Mouse (Mus musculus) midbrain, embryonic 15.5 days (tissue): ENCODE data around the gene Prpsap1. TPM values are rescaled to one million over a fixed set of nuclear protein-coding genes. Genes with fewer than 3 reads are reported as not detected.
"Not testable (repeated sequence)": the region's sequence is repeated elsewhere in the genome, so short reads cannot be mapped to it uniquely, and the experiment has no call there.

Experiments
- ATAC-seq: fragments of 200-750 bp; cut with Nextera tagmentation; replicated peaks from 2 replicates; pipeline ENCODE4 v1.8.0; 2017; ENCODE audit warnings: moderate TSS enrichment
- H3K27ac ChIP-seq: fragments of 300-500 bp; sonication (generic); 2 replicates; pipeline ENCODE4 v1.5.1; 2015; ENCODE audit warnings: mild to moderate bottlenecking, inconsistent platforms
- H3K27me3 ChIP-seq: fragments of 300-500 bp; sonication (generic); replicated peaks from 2 replicates; pipeline ENCODE4 v1.6.1; 2015; ENCODE audit warnings: inconsistent platforms
- H3K36me3 ChIP-seq: fragments of 300-500 bp; sonication (generic); replicated peaks from 2 replicates; pipeline ENCODE4 v1.6.1; 2015; ENCODE audit warnings: inconsistent platforms
- H3K4me1 ChIP-seq: fragments of 300-500 bp; sonication (generic); 2 replicates; pipeline ENCODE4 v1.6.1; 2015; ENCODE audit warnings: inconsistent platforms
- H3K4me2 ChIP-seq: fragments of 300-500 bp; sonication (generic); 2 replicates; pipeline ENCODE4 v1.6.1; 2015; ENCODE audit warnings: inconsistent platforms, mild to moderate bottlenecking, moderate library complexity
- H3K4me3 ChIP-seq: fragments of 300-500 bp; sonication (generic); 2 replicates; pipeline ENCODE4 v1.5.1; 2015; ENCODE audit warnings: mild to moderate bottlenecking, inconsistent platforms
- H3K9ac ChIP-seq: fragments of 300-500 bp; sonication (generic); 2 replicates; pipeline ENCODE4 v1.6.1; 2015; ENCODE audit warnings: mild to moderate bottlenecking, inconsistent platforms
- H3K9me3 ChIP-seq: fragments of 300-500 bp; sonication (generic); 2 replicates; pipeline ENCODE4 v1.6.1; 2016; ENCODE audit warnings: inconsistent platforms
- WGBS: fragments of 180-500 bp; shearing (Covaris S2); methylation state at CpG from one replicate; pipeline ENCODE4 v1.1.7; 2015; ENCODE audit warnings: mixed read lengths; 5-methylcytosine and 5-hydroxymethylcytosine counted together
- polyA plus RNA-seq: library from polyadenylated mRNA; unstranded; fragments of >200 nt; fragmentation: Nextera tagmentation; extraction: Ambion mirVana; gene quantifications from 2 replicates; pipeline ENCODE4 v1.2.1, GENCODE M21; 2015

Gene Prpsap1
- polyA plus RNA-seq, 1 experiment from 2014 or later, result 199 TPM

DNA sequence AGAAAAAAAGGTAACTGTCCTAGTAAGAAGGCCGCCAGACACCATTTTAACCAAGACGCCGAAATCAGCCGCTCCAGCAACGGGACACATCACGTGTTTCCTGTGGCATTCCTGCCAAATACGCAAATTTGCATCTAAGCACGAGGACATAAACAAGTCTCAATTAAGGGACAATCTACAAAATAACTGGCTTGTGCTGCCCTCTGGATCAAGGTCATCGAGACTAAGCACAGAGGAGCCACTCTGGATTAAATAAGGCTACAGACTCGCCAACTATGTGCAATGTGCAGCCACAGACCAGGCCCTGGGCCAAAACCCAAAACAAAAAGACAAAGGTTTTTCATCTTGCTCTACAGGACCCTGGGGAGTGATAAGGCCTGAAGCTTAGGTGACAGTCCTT is 18.0 kb downstream of the Prpsap1 start:
- 88% methylated on average over 10 of the region's 10 CpGs for WGBS
- H3K27ac ChIP-seq, result no peak overlapping the region
- H3K9me3 ChIP-seq, result no peaks in the 10 kb centered on the region
- no peak overlapping the region for H3K4me3 ChIP-seq
- no peaks in the 10 kb centered on the region for H3K4me1 ChIP-seq
- no peak overlapping the region for H3K4me2 ChIP-seq
- H3K27me3 ChIP-seq, result no peaks in the 10 kb centered on the region
- ATAC-seq, result no peak
- no peak overlapping the region for H3K9ac ChIP-seq
- peaks cover 55% of the 10 kb centered on the region; the same call in 1 of the 2 replicates for H3K36me3 ChIP-seq

DNA sequence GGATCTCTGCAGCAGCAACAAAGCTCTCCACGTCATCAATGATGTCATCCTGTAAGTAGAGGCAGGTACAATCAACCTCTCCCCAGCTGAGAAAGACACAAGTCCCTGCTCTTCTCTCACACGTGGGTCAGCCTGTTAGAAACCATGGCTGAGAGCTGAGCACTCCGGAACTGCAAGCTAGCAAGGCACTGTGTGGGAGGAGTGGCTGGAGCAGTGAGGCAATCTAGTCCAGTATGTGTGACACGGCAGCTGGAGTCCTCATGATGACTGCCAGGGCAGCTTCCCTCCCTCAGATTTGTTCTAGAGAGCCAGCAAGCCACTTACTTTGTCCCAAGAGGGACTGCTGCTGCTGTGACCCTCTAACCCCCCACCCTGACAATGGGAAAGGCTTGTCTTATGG is 21.7 kb downstream of the Prpsap1 start:
- ATAC-seq, result no peak
- Histone ChIP-seq H3K27ac (no peak overlapping the region), H3K9ac (no peak overlapping the region), H3K36me3 (peaks cover 35% of the 10 kb centered on the region; the same call in 1 of the 2 replicates), H3K9me3 (no peaks in the 10 kb centered on the region), H3K4me3 (no peak overlapping the region), H3K4me2 (no peak overlapping the region), H3K27me3 (no peaks in the 10 kb centered on the region), H3K4me1 (no peaks in the 10 kb centered on the region)
- 88% methylated on average over 4 of the region's 4 CpGs for WGBS

DNA sequence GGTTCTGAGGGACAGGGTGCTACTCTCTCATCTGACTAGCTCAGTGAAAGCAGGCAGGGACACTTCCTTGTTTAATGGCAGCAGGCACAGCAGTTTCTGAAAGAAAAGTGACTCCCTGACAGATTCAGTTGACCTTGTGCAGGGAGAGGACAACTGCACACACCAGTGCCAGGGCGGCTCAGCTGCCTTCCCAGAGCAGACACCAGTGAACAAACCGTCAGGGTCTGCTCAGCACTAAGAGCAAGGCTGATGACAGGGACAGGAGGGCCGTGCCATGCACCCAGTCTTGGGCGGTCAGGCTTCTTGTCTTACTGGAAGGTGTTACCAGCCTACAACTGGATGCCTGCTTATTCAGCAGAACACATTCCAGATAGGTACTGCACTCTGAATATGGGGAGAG is 23.1 kb downstream of the Prpsap1 start:
- 91% methylated on average over 4 of the region's 4 CpGs for WGBS
- ATAC-seq, result no peak
- peaks cover 35% of the 10 kb centered on the region; the same call in 1 of the 2 replicates for H3K36me3 ChIP-seq

GRCm38 (mm10) chr11:116470249-116470648 is 23.8 kb downstream of the Prpsap1 start:
- Histone ChIP-seq H3K9me3 (no peaks in the 10 kb centered on the region), H3K36me3 (peaks cover 33% of the 10 kb centered on the region; the same call in 1 of the 2 replicates), H3K4me1 (no peaks in the 10 kb centered on the region), H3K27ac (no peak overlapping the region), H3K4me2 (no peak overlapping the region), H3K9ac (no peak overlapping the region), H3K27me3 (no peaks in the 10 kb centered on the region), H3K4me3 (no peak overlapping the region)
- WGBS, result 83% methylated on average over 3 of the region's 3 CpGs
- ATAC-seq, result no peak

More for the DNA sequence above, 23.1 kb downstream of the Prpsap1 start:
- Histone ChIP-seq H3K4me1 (no peaks in the 10 kb centered on the region), H3K9ac (no peak overlapping the region), H3K4me3 (no peak overlapping the region), H3K9me3 (no peaks in the 10 kb centered on the region), H3K27ac (no peak overlapping the region), H3K4me2 (no peak overlapping the region), H3K27me3 (no peaks in the 10 kb centered on the region)

- H3K36me3 ChIP-seq, result peaks cover 28% of the 10 kb centered on the region; the same call in 1 of the 2 replicates
- H3K4me3 ChIP-seq, H3K27ac ChIP-seq, H3K27me3 ChIP-seq, H3K9me3 ChIP-seq, H3K4me2 ChIP-seq, H3K4me1 ChIP-seq, H3K9ac ChIP-seq, ATAC-seq: not testable (repeated sequence)
- 68% methylated on average over 3 of the region's 3 CpGs for WGBS
These were observed 25.7 kb downstream of the Prpsap1 start for GRCm38 (mm10) chr11:116468338-116468737.

DNA sequence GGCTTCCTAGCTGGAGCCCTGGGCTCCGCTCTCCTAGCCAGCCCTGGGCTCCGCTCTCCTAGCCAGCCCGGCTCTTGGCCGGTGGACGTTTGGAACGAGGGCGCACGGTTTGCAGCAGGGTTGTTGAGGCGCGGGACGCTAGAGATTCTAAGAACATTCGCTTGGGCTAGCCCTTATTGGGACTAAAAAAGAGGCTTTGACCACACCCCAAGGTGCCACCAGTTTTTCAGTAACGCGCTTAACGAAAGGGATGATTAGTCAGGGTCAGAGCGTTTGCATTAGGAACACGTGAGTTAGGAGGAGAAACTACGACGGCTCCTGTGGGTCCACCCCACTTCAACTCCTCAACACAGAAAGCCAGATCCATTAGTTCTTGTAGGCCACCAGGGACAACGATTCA is 27.9 kb downstream of the Prpsap1 start, which contains the start of gene Qrich2:
Qrich2 (minus strand) TSS at position 101 of the 400 bp plus-strand sequence.
- H3K9me3 ChIP-seq, result no peaks in the 10 kb centered on the region
- no peak within 1 kb of the TSS for H3K4me2 ChIP-seq
- no peak within 1 kb of the TSS for H3K9ac ChIP-seq
- H3K4me3 ChIP-seq, result no peak within 1 kb of the TSS
- peaks cover 9% of the 10 kb centered on the region; the same call in 1 of the 2 replicates for H3K36me3 ChIP-seq
- 70% methylated on average over 20 of the region's 20 CpGs for WGBS
- H3K4me1 ChIP-seq, result no peaks in the 10 kb centered on the region
- H3K27me3 ChIP-seq, result no peaks in the 10 kb centered on the region
- H3K27ac ChIP-seq, result no peak within 1 kb of the TSS
- no peak for ATAC-seq

GRCm38 (mm10) chr11:116463833-116464232 is 30.2 kb downstream of the Prpsap1 start:
- H3K4me2 ChIP-seq, result no peak overlapping the region
- WGBS, result 19% methylated on average over 2 of the region's 2 CpGs
- H3K36me3 ChIP-seq, result no peaks in the 10 kb centered on the region
- H3K4me1 ChIP-seq, result no peaks in the 10 kb centered on the region
- no peaks in the 10 kb centered on the region for H3K27me3 ChIP-seq
- no peaks in the 10 kb centered on the region for H3K9me3 ChIP-seq
- no peak for ATAC-seq
- H3K4me3 ChIP-seq, result no peak overlapping the region
- no peak overlapping the region for H3K9ac ChIP-seq
- no peak overlapping the region for H3K27ac ChIP-seq

GRCm38 (mm10) chr11:116463338-116463737 is 30.7 kb downstream of the Prpsap1 start:
- ATAC-seq, result no peak

DNA sequence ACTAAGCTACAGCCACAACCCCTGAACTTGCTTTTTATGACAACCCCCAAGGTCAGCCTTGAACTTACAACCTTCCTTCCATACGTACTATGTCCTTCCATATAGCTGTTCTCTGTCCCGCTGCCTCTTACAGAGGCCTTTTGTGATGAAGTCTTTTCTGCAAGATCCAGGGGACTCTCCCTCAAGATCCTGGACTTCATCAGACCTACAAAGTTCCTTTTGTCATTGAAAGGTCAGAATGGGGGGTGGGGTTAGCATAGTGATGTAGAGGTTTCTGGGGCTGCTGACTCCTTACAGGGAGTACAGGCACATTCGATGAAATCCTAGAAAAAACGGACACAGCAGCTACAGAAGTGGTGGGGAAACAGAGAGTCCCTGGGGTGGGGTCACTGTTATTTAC is 34.2 kb downstream of the Prpsap1 start:
- whole genome bisulfite sequencing, result 64% methylated on average over 4 of the region's 4 CpGs

More at GRCm38 (mm10) chr11:116463338-116463737, 30.7 kb downstream of the Prpsap1 start:
- no peaks in the 10 kb centered on the region for H3K9me3 ChIP-seq
- H3K27me3 ChIP-seq, result no peaks in the 10 kb centered on the region
- H3K4me1 ChIP-seq, result no peaks in the 10 kb centered on the region
- WGBS, result 62% methylated on average over 5 of the region's 5 CpGs
- H3K4me2 ChIP-seq, result no peak overlapping the region
- H3K27ac ChIP-seq, result no peak overlapping the region
- no peak overlapping the region for H3K9ac ChIP-seq
- H3K4me3 ChIP-seq, result no peak overlapping the region
- no peaks in the 10 kb centered on the region for H3K36me3 ChIP-seq

DNA sequence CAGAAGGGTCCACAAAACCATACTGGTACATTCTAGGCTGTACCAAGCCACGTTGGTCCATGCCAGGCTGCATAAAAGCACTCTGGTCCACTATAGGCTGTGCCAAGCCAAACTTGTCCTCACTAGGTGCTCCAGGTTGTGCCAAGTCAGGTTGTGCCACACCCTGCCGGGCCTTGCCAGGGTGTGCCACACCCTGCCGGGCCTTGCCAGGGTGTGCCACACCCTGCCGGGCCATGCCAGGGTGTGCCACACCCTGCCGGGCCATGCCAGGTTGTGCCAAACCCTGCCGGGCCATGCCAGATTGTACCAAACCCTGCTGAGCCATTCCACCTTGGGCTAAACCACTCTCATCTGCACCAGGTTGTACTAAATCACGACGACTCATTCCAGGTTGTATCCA is 37.8 kb downstream of the Prpsap1 start:
- H3K27ac ChIP-seq, result no peak overlapping the region
- no peaks in the 10 kb centered on the region for H3K36me3 ChIP-seq
- no peak overlapping the region for H3K4me3 ChIP-seq
- no peak overlapping the region for H3K4me2 ChIP-seq
- no peak overlapping the region for H3K9ac ChIP-seq
- 85% methylated on average over 8 of the region's 8 CpGs for WGBS
- no peaks in the 10 kb centered on the region for H3K27me3 ChIP-seq
- H3K9me3 ChIP-seq, result no peaks in the 10 kb centered on the region
- no peaks in the 10 kb centered on the region for H3K4me1 ChIP-seq
- no peak for ATAC-seq

More for the DNA sequence above, 34.2 kb downstream of the Prpsap1 start:
- no peaks in the 10 kb centered on the region for H3K27me3 ChIP-seq
- no peaks in the 10 kb centered on the region for H3K4me1 ChIP-seq
- no peak overlapping the region for H3K4me2 ChIP-seq
- no peaks in the 10 kb centered on the region for H3K36me3 ChIP-seq
- no peak for ATAC-seq
- H3K4me3 ChIP-seq, result no peak overlapping the region
- no peak overlapping the region for H3K27ac ChIP-seq
- no peaks in the 10 kb centered on the region for H3K9me3 ChIP-seq
- H3K9ac ChIP-seq, result no peak overlapping the region

- Histone ChIP-seq H3K27ac (no peak overlapping the region), H3K36me3 (no peaks in the 10 kb centered on the region), H3K4me3 (no peak overlapping the region), H3K9ac (no peak overlapping the region), H3K27me3 (no peaks in the 10 kb centered on the region), H3K4me2 (no peak overlapping the region), H3K9me3 (no peaks in the 10 kb centered on the region), H3K4me1 (no peaks in the 10 kb centered on the region)
- no peak for ATAC-seq
- WGBS, result 92% methylated on average over 10 of the region's 10 CpGs
These were observed 40.1 kb downstream of the Prpsap1 start for GRCm38 (mm10) chr11:116453889-116454288.

DNA sequence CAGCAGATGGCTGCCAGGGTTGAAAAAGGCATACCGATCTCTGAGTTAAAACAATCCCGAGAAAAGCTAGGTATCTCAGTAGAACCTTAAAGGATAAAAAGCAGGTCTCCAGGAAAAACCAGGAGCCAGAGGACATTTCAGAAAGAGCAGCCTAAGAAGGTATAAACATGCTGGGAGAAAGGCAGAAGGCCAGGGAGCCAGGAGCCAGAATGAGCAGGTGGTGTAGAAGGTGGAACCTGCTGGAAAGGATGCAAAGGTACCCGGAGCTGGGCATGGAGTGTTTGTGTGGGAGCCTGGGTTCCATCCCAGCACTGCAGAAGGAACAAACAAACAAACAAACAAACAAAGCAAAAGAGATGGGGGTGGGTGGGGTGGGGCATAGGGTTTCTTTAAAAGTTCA is 44.7 kb downstream of the Prpsap1 start:
- H3K4me2 ChIP-seq, result no peak overlapping the region
- no peaks in the 10 kb centered on the region for H3K9me3 ChIP-seq
- no peak overlapping the region for H3K9ac ChIP-seq
- no peak overlapping the region for H3K4me3 ChIP-seq
- no peak for ATAC-seq
- H3K4me1 ChIP-seq, result peaks cover 3% of the 10 kb centered on the region
- WGBS, result 93% methylated on average over 3 of the region's 3 CpGs
- peaks cover 10% of the 10 kb centered on the region for H3K27me3 ChIP-seq
- H3K27ac ChIP-seq, result no peak overlapping the region
- no peaks in the 10 kb centered on the region for H3K36me3 ChIP-seq

GRCm38 (mm10) chr11:116447822-116448221 is 46.2 kb downstream of the Prpsap1 start:
- no peaks in the 10 kb centered on the region for H3K9me3 ChIP-seq
- peaks cover 10% of the 10 kb centered on the region for H3K27me3 ChIP-seq
- peaks cover 3% of the 10 kb centered on the region for H3K4me1 ChIP-seq
- no peak overlapping the region for H3K27ac ChIP-seq
- H3K36me3 ChIP-seq, result no peaks in the 10 kb centered on the region
- 64% methylated on average over 5 of the region's 5 CpGs for WGBS
- no peak overlapping the region for H3K4me3 ChIP-seq
- H3K9ac ChIP-seq, result no peak overlapping the region
- no peak for ATAC-seq
- no peak overlapping the region for H3K4me2 ChIP-seq
